Mouse (Mus musculus) spleen, postnatal 10 days (tissue): Measurements from ENCODE around the gene Mettl21a.
A peak's percentile ranks its signal among the peaks of the same experiment; 100 is the strongest.
"Not testable (repeated sequence)": the region's sequence is repeated elsewhere in the genome, so short reads cannot be mapped to it uniquely, and the experiment has no call there.

Experiments
- DNase-seq, 2 experiments: peaks; one replicate each; pipeline ENCODE4 v3.0.0; 2021 to 2022; ENCODE audit warnings: low spot score in 2 of 2

The Mettl21a gene

DNA sequence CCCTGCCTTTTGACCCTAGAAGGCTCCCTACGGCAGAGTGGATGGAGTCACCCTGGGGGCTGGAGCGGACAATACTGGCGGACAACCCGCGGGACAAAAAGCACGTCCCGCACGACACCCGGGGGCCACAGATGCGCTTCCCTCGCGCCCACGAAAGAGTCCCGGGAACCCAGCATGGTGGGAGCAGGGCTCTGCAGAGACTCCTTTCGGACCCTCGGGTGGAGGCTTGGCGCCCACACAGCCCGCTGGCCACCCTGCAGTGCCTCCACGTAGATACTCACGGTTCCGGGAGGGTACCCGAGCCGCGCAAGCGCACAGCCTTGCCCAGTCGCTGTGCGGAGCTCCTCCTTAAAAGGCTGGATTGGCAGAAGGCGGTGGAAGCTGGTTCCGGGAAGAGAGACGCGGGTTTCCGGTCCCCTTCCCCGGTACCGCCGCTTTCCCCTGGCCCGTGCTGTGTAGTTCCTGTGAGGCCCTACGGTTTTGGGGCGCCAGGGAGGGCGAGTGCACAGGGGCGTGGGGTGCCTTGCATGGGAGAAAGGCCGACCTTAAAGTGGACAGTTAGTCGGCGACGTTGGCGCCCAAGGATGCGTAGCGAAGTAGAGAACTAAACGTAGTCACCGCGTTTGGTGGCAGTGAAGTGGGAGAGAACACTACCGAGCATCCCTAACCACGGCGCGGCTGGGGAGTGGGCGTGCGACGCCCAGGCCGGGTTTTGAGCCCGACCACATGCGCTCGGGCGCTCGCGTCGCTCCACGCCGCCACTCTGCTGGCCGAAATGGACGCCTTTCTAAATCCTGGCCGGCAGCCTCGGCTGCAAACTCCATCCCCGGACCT is at the start of gene Mettl21a:
Mettl21a (minus strand) TSS at position 362 of the 834 bp plus-strand sequence.
- peak; percentile 76 to 82 for DNase-seq

DNA sequence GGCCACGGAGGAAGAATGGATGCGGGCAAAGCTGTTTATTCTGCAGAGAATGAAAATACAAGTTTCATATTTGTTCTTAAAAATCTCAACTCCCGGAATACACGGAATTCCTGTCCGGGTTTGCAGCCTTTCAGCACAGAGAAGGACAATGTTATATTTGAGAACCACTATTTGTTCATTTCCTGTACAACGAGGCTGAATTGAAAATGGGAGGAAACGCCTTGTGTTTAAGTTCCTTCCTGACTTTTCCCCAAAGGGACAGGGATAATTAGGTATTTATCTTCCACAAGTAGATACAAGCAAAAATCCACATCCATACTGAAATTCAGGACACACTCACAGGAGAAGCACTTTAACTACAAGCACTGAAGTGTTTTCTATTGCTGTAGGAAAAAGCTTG is 41.8 kb upstream of the Mettl21a start:
- no peak for DNase-seq

DNA sequence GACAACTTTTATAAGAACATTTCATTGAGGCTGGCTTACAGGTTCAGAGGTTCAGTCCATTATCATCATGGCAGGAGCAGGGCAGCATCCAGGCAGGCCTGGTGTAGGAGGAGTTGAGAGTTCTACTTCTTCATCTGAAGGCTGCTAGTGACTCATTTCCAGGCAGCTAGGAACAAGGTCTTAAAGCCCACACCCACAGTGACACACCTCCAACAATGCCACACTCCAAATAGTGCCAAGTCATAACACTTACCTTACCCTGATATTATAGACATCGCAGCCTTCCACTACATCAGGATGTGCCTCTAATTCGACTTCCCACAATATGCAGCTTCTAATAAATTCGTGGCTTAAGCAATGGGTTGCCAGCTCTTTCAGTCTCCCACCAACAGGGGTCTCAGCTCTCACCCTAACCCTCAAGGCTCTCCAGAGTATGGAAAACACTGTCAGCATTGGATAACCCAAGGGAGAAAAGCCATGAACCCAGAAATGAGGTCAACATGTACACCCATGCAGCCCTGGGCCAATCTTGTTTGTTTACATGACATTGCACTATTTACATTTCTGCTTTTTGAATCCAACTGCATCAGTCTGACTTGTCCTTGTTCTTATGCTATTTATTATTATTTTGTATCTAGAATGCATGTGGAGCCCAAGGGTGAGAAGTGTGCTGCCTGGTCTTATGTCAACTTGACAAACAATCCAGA is 39.5 kb upstream of the Mettl21a start:
- no peak for DNase-seq

DNA sequence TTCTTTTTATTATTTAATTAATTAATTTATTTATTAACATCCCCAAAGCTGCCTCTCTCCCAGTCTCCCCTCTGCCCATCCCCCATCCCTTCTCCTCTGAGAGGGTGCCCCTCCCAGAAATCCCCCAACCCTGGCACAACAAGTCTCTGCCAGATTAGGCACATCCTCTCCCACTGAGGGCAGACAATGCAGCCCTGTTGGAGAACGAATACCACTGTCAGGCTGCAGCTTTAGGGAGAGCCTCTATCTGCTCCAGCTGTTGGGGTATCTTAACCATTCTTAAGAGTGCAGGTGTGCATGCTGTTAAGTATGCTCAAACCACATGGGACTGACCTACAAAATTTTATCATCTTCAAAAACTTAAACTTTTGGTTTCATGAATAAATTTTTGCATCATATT is 38.4 kb upstream of the Mettl21a start:
- DNase-seq = no peak

DNA sequence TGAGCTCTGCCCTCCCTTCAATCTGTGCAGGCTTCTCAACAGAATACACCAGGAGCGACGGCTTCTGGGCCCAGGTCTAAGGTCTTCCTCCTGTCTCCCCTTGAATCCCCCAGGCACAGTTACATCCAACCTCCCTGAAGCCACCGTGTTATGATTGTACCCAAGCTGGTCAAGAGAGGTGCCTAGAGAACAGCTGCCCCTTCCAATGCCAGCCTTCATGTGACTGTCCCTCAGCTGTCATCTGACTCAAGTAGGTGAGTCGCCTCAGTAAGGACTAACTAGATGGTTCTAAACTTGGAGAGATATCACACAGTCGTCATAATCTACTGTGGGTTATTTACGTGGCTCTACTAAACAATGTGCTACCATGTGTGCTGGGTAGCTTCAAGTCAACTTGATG is 36.7 kb upstream of the Mettl21a start:
- no peak for DNase-seq

DNA sequence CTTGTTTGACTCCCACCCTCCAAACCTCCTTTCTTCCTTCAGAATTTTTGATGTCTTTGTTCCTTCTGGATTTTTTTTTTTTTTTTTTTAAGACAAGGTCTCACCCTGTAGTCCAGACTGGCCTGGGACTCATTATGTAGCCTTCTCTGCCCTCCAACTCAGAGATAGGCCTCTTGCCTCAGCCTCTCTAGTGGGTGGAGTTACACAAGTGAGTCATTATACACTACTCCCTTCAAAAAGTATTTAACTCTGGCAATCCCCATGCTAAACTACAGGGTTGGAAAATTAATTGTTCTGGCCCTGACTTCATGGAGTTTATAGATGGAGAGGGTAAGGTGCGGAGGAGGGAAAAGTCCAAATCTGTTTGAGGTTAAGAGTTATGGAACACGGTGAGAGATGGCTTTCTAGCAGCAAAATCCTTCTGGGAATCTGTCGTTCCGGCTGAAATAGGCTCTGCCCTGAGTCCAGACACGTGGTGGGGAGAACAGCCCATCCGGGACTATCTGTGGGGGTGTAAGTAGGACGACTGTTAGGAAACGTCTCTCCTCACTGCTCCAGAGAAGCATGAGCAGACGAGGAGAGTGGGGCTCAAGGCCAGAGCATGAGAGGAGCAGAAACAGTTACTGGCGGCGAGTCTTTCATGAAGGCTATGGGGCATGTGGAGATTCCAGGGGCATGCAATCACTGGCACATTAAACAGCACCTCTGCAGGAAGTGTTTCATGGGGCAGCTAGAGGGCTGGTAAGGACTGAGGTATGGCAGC is 32.5 kb upstream of the Mettl21a start:
- no peak for DNase-seq

DNA sequence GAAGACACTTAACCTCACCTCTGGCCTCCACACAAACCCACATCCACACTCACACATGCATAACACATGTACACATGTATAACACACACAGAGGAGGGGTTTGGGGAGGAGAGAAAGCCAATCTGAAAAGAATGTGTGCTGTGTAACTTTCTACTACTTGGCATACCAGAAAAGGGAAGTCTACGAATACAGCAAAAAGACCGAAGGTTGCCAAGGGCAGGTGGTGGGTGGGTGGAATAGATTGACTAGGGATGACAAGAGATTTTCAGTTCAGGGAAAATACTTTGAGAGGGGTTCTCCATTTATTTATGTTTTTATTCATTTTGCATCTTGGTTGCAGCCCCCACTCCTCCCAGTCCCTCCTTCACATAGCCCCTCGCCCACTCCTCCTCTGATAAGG is 27.5 kb upstream of the Mettl21a start:
- DNase-seq = no peak

DNA sequence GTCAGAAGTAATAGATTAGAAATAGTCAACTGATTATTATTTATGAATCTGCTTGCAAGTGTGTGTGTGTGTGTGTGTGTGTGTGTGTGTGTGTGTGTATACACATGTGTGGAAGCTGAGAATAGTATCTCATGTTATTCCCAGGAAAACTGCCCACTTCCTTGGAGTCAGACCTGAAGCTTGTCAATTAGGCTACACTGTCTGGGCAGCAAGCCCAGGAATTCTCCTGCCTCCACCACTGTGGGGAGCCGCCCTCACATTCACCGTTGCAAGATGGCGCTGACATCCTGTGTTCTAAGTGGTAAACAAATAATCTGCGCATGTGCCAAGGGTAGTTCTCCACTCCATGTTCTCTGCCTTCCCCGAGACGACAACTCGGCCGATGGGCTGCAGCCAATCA is 25.5 kb upstream of the Mettl21a start:
- not testable (repeated sequence) for DNase-seq

DNA sequence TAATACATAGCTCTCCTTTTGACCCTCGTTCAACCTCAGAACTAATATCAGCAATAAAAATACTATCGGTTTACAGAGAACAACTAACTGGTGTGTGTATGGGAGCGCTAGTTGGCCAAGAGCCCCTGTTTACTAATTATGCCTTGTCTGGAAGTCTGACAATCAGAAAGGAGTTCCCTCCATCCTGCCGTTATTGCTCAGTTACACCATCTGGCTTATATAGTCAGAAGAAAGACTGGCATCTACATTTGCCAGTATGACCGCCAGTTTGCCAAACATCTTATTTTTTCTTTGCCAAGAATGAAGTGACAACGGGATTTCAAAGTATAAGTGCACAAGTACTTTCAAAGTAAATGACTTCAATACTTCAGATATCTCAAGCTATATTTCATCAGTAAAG is 24.0 kb upstream of the Mettl21a start:
- DNase-seq = no peak

DNA sequence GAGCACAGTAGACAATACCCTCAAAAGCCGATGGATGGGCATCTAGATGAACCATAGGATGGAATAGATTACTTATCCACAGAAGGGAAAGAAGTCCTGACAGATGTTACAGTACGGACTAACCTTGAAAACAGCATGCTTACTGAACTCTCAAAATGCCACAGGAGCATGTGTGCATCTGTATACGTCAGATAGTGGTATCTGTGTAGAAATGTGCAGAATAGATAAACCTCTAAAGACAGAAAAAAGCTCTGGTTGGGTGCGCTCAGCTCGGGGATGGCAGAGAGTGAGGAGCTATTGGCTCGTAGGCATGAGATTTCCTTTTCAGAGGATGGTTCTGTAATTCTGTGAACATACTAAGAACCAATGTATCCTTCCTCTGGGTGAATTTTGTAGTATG is 22.2 kb upstream of the Mettl21a start:
- DNase-seq = no peak

DNA sequence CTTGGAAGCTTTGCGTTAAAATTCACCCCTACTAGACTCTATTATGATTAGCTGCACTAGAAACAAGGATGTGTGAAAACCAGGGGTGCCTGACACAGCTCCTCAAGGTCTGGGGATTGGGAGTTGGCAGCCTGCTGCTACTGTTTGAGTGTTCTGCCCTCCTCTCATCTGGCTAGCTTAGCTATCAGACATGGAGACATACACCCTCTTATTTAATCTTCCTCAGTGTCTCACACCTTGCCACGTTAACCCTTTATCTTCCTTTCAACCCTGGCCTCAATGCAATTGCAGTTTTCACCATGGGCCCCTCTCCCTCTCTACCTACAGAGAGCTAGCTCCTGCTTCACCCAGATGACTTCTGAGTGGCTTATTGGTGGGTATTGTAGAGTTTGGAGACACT is 18.6 kb upstream of the Mettl21a start:
- DNase-seq = no peak

DNA sequence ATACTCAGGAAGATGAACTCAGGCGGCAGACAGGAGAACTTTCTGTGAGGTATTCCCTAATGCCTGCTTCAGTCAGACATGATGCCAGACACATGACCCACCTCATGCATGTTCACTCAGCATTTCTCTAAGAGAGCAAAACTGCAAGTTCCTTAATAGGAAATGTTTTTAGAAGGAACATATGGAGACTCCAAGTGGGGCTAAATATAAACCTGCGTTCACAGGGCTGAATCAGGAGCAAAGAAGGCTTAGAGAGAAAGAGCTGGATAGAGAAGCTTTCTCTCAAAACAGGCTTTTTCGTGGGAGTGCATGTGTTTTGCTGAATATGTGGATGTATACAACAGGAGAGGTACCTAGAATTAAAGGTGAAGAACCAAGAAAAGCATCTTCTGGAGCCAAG is 16.2 kb upstream of the Mettl21a start:
- no peak for DNase-seq

DNA sequence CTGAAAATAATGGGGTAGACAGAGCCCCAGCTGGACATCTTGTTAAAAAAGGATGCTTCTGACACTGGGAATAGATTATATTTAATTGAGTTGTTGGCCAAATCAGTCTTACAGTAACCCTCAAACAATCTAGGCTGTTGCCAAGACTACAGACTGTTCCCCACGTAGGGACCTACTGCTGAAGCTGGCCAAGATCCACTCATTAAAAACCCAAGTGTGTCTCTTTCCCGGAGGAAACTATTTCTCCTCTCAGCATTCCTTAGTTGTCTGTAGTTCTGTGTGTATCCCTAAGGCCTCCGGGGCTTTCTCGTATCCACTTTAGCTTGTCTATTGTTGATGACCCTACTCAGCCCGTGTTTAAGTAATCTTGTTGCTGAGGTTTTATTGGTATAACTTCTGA is 14.5 kb upstream of the Mettl21a start:
- no peak for DNase-seq

DNA sequence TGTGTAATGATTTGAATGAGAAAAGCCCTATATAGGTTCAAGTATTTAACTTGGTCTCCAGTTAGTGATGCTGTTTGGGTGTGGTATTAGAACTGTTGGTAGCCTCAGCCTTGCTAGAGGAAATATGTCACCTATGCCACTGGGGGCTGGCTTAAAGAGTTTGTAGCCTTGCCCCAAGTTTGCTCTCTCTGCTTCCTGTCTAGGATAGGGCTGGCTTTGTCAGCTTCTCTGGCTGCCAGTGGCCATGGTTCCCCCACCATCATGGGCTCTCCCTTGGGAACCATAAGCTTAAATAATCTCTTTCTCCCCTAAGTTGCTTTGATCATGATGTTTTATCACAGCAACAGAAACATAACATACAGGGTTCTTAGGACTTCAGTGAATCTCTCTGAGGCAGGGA is 8.2 kb upstream of the Mettl21a start:
- no peak for DNase-seq

DNA sequence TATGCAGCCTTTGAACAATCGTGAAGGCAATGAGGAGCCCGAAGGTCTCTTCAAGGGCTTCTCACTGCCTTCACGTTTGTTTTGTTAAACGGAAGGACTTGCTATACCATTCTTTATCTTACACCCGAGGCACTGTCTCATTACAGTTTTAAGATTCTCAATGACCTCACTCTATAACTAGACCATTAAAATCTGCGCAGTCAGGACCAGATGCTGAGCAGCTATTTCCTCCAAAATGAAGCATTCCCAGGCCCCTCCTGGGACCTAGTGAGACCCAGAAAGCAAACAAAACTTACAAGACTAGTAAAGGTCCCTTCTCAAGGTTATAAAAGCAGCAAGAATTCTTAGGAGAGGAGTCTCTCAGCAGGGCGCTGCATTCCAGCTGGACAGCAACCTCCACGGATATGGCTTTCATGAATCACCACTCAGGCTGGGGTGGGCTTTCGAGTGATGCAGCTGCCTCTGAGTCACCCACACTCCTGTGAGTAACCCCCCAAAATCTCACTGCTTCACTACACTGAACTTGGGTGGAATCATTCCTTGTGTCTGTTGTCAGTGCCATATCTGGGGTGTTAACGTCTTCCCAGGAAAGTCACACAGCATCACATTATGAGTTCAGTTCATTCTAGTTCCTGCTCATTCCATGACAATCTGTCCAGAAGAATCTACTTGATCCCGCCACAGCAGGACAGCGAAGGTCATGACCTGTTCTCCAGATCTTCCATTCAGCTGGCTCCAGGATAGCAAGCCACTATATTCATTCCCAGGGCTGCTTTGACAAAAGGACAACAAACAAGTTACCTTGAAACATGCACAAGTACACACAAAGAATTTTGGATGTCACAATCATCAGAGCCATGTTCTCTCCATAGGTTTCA is 6.8 kb upstream of the Mettl21a start:
- no peak for DNase-seq

DNA sequence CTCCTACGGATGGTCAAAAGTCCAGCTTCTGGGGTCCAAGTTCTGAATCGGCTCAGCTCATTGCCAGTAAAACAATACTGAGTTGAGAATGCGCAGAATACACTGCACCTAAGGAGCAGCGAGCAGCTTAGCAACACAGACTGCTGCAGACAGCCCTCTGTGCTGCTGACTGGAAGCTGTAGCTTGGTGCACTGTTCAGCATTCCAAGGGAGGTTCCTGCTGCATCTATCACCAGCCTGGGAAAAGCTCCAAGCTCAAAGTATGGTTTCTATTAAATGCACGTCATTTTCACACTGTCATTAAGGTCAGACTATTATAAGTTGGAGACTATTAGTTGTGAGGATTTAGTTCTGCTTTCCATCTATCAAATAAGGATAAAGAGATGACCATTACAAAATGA is 4.1 kb upstream of the Mettl21a start:
- DNase-seq = no peak

DNA sequence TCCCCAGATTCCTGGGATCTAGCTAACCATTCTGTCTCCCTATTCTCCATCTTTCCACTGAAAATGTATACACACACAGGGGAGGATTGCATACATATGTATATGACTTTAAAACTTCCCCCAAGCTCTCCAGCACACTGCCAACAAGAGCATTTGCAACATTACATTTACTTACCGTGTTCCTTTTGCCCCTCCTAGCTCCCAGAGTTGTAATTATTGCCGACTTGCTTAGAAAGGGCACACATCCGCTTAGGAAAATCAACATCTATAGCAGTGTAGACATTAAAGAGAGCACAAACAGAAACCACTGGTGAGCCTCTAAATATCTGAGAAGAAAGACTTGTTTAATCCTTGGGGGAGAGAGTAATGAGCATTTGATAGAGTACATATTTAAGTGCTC is 1.2 kb upstream of the Mettl21a start:
- DNase-seq = no peak

DNA sequence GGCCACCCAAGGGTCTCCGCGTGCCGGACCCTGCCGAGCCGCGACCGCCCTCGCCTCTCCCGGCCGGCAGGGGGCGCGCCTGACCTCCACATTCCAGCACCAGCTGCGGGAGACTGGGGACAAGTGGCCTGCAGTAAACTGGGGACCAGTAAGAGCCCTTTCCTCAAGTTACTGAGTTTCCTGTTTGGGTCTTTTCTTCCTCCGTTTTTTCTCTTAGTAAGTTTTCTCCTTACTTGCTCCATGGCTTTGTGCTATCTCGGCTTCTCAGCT is 608 bp upstream of the Mettl21a start:
- peak; percentile 83 to 87 for DNase-seq

DNA sequence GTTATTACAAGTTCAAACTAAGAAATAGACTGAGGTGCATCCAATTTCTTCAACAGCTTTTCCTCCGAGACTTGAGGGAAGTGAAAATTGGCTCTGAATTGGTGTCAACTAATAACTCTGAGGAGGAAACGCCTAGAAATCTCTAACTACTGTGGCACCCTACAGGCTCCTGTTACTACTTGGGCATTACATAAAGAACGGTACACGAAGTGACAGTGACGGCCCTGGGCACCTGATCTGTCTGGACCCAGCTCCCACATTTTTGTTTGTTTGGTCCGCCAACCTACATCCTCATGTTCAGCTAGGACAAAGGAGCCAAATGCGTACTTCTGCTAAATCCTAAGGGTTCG is 536 bp downstream of the Mettl21a start:
- no peak for DNase-seq

DNA sequence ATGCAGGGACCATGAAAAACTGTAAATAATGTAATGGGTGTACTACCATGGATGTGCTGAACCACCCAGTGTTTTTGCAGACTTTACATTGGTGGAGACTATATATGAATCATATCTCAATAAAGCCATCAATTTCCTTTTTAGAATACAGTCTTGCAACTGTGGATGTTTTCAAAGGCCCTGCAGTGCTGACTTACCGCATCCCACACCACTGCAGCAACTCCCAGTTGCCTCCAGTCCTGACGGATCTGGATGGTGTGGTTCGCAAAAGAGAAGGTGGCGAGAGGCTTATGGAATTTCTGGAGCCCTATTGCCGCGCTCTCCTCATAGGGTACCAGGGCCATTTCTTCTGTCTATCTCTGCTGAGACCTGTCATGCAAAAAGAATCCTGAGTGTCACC is 966 bp downstream of the Mettl21a start:
- DNase-seq = no peak

DNA sequence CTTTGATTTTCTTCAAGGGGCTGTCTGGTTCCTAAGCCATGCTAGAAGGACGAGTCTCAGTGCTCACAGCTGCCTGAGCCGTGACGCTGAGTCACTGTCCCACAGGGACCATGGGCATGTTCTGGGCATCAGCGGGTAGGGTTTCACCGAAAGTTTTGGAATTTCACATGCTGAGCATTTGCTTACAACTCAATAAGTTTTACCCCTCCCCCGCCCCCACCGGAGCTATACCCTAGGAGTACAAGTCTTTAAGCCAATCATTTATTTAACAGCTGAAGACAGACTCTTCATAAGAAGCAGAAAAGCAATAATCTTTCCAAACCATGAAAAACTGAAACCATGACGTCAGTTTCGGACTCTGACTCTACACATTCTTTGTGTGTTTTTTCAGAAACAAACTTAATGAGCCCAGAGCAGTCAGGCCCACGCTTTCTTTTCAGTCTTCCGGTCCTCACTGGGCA is 1.5 kb downstream of the Mettl21a start:
- DNase-seq = no peak

DNA sequence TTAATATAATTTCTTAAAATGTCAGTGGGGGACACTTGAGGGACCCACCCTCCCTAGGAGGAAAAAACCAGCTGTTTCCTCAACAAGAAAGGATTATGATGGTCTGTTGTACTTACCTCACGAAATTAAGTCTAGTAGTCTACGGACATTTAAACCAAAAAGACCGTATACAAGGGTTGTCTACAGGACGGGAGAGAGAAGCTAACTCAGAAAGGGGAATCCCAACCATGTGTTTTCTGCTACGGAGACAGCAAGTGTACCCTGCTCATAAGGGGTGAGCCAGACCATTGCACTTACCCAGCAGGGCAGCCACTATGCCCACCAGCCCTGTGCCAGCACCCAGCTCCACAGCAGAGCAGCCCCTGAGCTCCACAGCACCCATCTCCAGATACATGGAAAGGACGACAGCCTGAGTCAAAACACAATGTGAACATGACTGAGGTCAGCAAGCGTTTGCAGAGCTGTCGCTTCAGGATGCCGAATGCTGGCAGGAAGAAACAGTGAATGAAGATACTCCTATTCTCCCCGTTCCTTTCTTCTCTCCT is 2.2 kb downstream of the Mettl21a start:
- DNase-seq = no peak
